Mouse (Mus musculus) bone marrow macrophage, adult 2 months (primary cell): ENCODE data around the gene Itga7. TPM values are rescaled to one million over a fixed set of nuclear protein-coding genes. Genes with fewer than 3 reads are reported as not detected.
"Not testable (repeated sequence)": the region's sequence is repeated elsewhere in the genome, so short reads cannot be mapped to it uniquely, and the experiment has no call there.

Source experiments
- H3K27ac ChIP-seq: 2 replicates; pipeline ENCODE4 v1.5.1; 2012; ENCODE audit warnings: low read depth, low read length; ENCODE audit not compliant: insufficient read depth
- H3K4me1 ChIP-seq: 2 replicates; pipeline ENCODE4 v1.6.1; 2012; ENCODE audit warnings: low read length; ENCODE audit not compliant: control insufficient read depth, insufficient read depth
- H3K4me3 ChIP-seq: 2 replicates; pipeline ENCODE4 v1.5.1; 2012; ENCODE audit warnings: mild to moderate bottlenecking, low read length, moderate library complexity; ENCODE audit not compliant: insufficient read depth
- CTCF ChIP-seq: IDR thresholded peaks from 2 replicates; pipeline ENCODE4 v1.5.1; 2012; ENCODE audit warnings: low read depth, mild to moderate bottlenecking, low read length, moderate library complexity
- POLR2A ChIP-seq: IDR thresholded peaks from 2 replicates; pipeline ENCODE4 v1.6.1; 2012; ENCODE audit warnings: mild to moderate bottlenecking, low read depth, low read length, borderline replicate concordance
- polyA plus RNA-seq: library from polyadenylated mRNA; stranded (reverse); fragments of >200 nt; gene quantifications from 2 replicates; pipeline ENCODE4 v1.2.4, GENCODE M21; 2012; ENCODE audit not compliant: missing spikeins, insufficient read depth, insufficient read length

Itga7 gene
- polyA plus RNA-seq, 1 experiment = 0.17 TPM

- Histone ChIP-seq H3K4me3 (no peak overlapping the region), H3K4me1 (no peaks in the 10 kb centered on the region), H3K27ac (no peak overlapping the region)
- TF ChIP-seq POLR2A (no peak), CTCF (no peak)
These were observed 47.2 kb downstream of the Itga7 start for GRCm38 (mm10) chr10:128980644-128981365.

GRCm38 (mm10) chr10:128989131-128989530 is 55.5 kb downstream of the Itga7 start, which contains the start of gene Olfr9:
Olfr9 (plus strand) TSS chr10:128989431.
- H3K4me1 ChIP-seq, H3K27ac ChIP-seq, H3K4me3 ChIP-seq: not testable (repeated sequence)

- not testable (repeated sequence) for H3K27ac ChIP-seq, H3K4me1 ChIP-seq, H3K4me3 ChIP-seq
These were observed 56.7 kb downstream of the Itga7 start for GRCm38 (mm10) chr10:128990129-128990850.

GRCm38 (mm10) chr10:128990994-128991393 is 57.4 kb downstream of the Itga7 start:
- Histone ChIP-seq H3K27ac (no peak overlapping the region), H3K4me3 (no peak overlapping the region), H3K4me1 (peaks cover 9% of the 10 kb centered on the region)
- no peak for TF ChIP-seq POLR2A
- TF ChIP-seq CTCF = no peak

- peaks cover 5% of the 10 kb centered on the region for H3K4me1 ChIP-seq
- H3K4me3 ChIP-seq = no peak overlapping the region
- TF ChIP-seq POLR2A (no peak), CTCF (no peak)
These were observed 62.2 kb downstream of the Itga7 start for GRCm38 (mm10) chr10:128995796-128996195.

GRCm38 (mm10) chr10:128996523-128997040 is 63.0 kb downstream of the Itga7 start:
- no peaks in the 10 kb centered on the region for H3K4me1 ChIP-seq

More at GRCm38 (mm10) chr10:128995796-128996195, 62.2 kb downstream of the Itga7 start:
- H3K27ac ChIP-seq = no peak overlapping the region

GRCm38 (mm10) chr10:129004032-129004920 is 70.7 kb downstream of the Itga7 start:
- H3K4me3 ChIP-seq = no peak overlapping the region
- TF ChIP-seq CTCF (no peak), POLR2A (no peak)
- H3K27ac ChIP-seq = no peak overlapping the region
- peaks cover 8% of the 10 kb centered on the region for H3K4me1 ChIP-seq

More at GRCm38 (mm10) chr10:128996523-128997040, 63.0 kb downstream of the Itga7 start:
- Histone ChIP-seq H3K27ac (no peak overlapping the region), H3K4me3 (no peak overlapping the region)
- no peak for TF ChIP-seq POLR2A
- no peak for TF ChIP-seq CTCF

Other genes starting within 250 kb of the Itga7 start
- 123 and 131 TPM in 2 replicates for gene Rab5b, start 237.6 kb upstream of the Itga7 start, polyA plus RNA-seq
- gene Pmel, start 229.6 kb upstream of the Itga7 start, polyA plus RNA-seq = 0.37 and 0.67 TPM in 2 replicates
- gene Cdk2, start 228.8 kb upstream of the Itga7 start, polyA plus RNA-seq = 47.0 and 53.0 TPM in 2 replicates
- gene Dgka, start 189.0 kb upstream of the Itga7 start, polyA plus RNA-seq = 26.1 and 29.6 TPM in 2 replicates
- 26.1 and 33.8 TPM in 2 replicates for gene Pym1, start 185.9 kb upstream of the Itga7 start, polyA plus RNA-seq
- 26.8 and 28.3 TPM in 2 replicates for gene Mmp19, start 142.9 kb upstream of the Itga7 start, polyA plus RNA-seq
- 65.2 and 65.7 TPM in 2 replicates for gene Dnajc14, start 129.8 kb upstream of the Itga7 start, polyA plus RNA-seq
- gene Tmem198b, start 129.4 kb upstream of the Itga7 start, polyA plus RNA-seq = 14.3 and 18.0 TPM in 2 replicates
- 62.2 and 81.9 TPM in 2 replicates for gene Sarnp, start 116.5 kb upstream of the Itga7 start, polyA plus RNA-seq
- gene Ormdl2, start 112.2 kb upstream of the Itga7 start, polyA plus RNA-seq = 78.1 and 83.5 TPM in 2 replicates
- not detected in 2 replicates for gene Gdf11, start 42.1 kb upstream of the Itga7 start, polyA plus RNA-seq
- 751 and 791 TPM in 2 replicates for gene Cd63, start 32.8 kb upstream of the Itga7 start, polyA plus RNA-seq
- 4.6 and 7.5 TPM in 2 replicates for gene Rdh5, start 10.9 kb upstream of the Itga7 start, polyA plus RNA-seq
- 125 TPM in 2 replicates for gene Bloc1s1, start 9.8 kb upstream of the Itga7 start, polyA plus RNA-seq
- not detected in 2 replicates for gene Mettl7b, start 27.2 kb downstream of the Itga7 start, polyA plus RNA-seq
- gene Olfr9, start 55.6 kb downstream of the Itga7 start, polyA plus RNA-seq = not detected in 2 replicates
- gene Olfr763, start 77.0 kb downstream of the Itga7 start, polyA plus RNA-seq = not detected in 2 replicates
- not detected in 2 replicates for gene Olfr764-ps1, start 106.1 kb downstream of the Itga7 start, polyA plus RNA-seq
- gene Olfr765, start 116.2 kb downstream of the Itga7 start, polyA plus RNA-seq = not detected in 2 replicates
- gene Olfr766-ps1, start 135.2 kb downstream of the Itga7 start, polyA plus RNA-seq = not detected in 2 replicates
- not detected in 2 replicates for gene Olfr767, start 149.1 kb downstream of the Itga7 start, polyA plus RNA-seq
- gene Olfr768, start 165.6 kb downstream of the Itga7 start, polyA plus RNA-seq = not detected in 2 replicates
- gene Olfr769, start 184.0 kb downstream of the Itga7 start, polyA plus RNA-seq = not detected in 2 replicates
- gene Olfr770, start 205.2 kb downstream of the Itga7 start, polyA plus RNA-seq = not detected in 2 replicates
- not detected in 2 replicates for gene Olfr771, start 230.9 kb downstream of the Itga7 start, polyA plus RNA-seq
- gene Olfr772, start 244.1 kb downstream of the Itga7 start, polyA plus RNA-seq = not detected in 2 replicates